Mouse (Mus musculus) T-helper 1 cell (primary cell): ENCODE measurements around the gene Dcun1d2.

Experiments
- in situ Hi-C: fragments of 300-600 bp; cut with MboI, MseI; formaldehyde crosslinking; loops from one replicate; pipeline ENCODE4 v1.15.1; 2025; ENCODE audit warnings: high pct_unique_total_duplicates

Dcun1d2 gene

DNA sequence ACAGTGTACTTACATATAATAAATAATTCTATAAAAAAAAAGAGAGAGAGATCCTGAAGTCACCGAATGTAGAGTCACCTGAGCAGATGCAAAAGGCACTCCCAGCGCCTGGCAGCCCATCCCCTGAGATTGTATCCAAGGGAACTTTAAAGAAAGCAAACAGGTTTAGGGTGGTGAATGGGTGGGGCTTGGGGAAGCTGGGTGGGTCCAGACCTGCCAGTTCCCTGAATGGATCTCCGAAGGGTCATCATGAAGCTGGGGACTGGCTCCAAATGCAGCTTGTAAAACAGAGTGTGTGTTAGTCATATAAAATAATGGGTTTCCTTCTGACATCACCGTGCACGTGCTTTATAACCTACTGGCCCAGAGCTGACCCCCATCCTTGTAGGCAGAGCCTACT is 81.6 kb downstream of the Dcun1d2 start:
- in situ Hi-C loops: no loop called here
